Mouse (Mus musculus): ENCODE measurements at regions not wholly inside any gene's neighbourhood (a gene's known extent, or its start where the extent isn't known, plus 50 kb on each side); places are given as distances from the start of the nearest gene placed in this dataset.

DNA sequence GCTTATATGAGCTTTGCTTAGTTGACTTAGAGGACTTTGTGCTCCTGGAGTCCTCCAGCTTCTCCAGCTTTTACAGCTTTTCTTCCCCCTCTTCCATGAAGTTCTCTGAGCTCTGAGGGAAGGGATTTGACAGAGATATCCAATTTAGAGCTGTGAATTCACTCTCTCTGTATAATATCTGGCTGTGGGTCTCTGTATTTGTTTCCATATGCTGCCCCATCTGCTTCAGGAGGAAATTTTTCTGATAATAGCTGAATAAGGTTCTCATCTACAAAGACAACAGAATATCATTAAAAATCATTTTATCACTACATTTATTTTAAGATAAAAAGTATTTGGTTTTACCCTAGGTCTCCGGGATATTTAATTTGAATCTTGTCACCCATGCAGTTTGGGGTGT is 85.3 kb downstream of the Olfr721-ps1 start:
- TF ChIP-seq CTCF (IDR thresholded peaks at IDR 0.05; ENCODE audit: borderline replicate concordance, insufficient read depth, low read depth, low read length) = no peak
- TF ChIP-seq POLR2A (IDR thresholded peaks at IDR 0.05; ENCODE audit: borderline replicate concordance, insufficient read depth, low read length) = no peak
